Mouse (Mus musculus) embryonic facial prominence, embryonic 12.5 days (tissue): ENCODE measurements around the gene Tle3. TPM values are rescaled to one million over a fixed set of nuclear protein-coding genes. Genes with fewer than 3 reads are reported as not detected.

ENCODE experiments used
- ATAC-seq: fragments of 200-750 bp; cut with Nextera tagmentation; 2 replicates; pipeline ENCODE4 v1.8.0; 2017; ENCODE audit not compliant: insufficient number of reproducible peaks, insufficient read depth, low FRiP score, low TSS enrichment
- H3K27ac ChIP-seq: fragments of 300-500 bp; sonication (generic); 2 replicates; pipeline ENCODE4 v1.5.1; 2016; ENCODE audit warnings: mild to moderate bottlenecking
- H3K27me3 ChIP-seq: fragments of 300-500 bp; sonication (generic); 2 replicates; pipeline ENCODE4 v1.6.1; 2016; ENCODE audit warnings: mild to moderate bottlenecking, moderate library complexity
- H3K36me3 ChIP-seq: fragments of 300-500 bp; sonication (generic); 2 replicates; pipeline ENCODE4 v1.6.1; 2016; ENCODE audit warnings: mild to moderate bottlenecking
- H3K4me1 ChIP-seq: fragments of 300-500 bp; sonication (generic); 2 replicates; pipeline ENCODE4 v1.6.1; 2016
- H3K4me2 ChIP-seq: fragments of 300-500 bp; sonication (generic); replicated peaks from 2 replicates; pipeline ENCODE4 v1.6.1; 2016; ENCODE audit warnings: mild to moderate bottlenecking, moderate library complexity
- H3K4me3 ChIP-seq: fragments of 300-500 bp; sonication (generic); 2 replicates; pipeline ENCODE4 v1.5.1; 2016; ENCODE audit warnings: mild to moderate bottlenecking
- H3K9ac ChIP-seq: fragments of 300-500 bp; sonication (generic); 2 replicates; pipeline ENCODE4 v1.6.1; 2016; ENCODE audit warnings: mild to moderate bottlenecking, moderate library complexity
- H3K9me3 ChIP-seq: fragments of 300-500 bp; sonication (generic); 2 replicates; pipeline ENCODE4 v1.6.1; 2016; ENCODE audit warnings: mild to moderate bottlenecking, moderate library complexity
- WGBS: fragments of 180-500 bp; shearing (Covaris S2); methylation state at CpG from one replicate; pipeline ENCODE4 v1.1.7; 2016; 5-methylcytosine and 5-hydroxymethylcytosine counted together
- polyA plus RNA-seq: library from polyadenylated mRNA; unstranded; fragments of >200 nt; fragmentation: Nextera tagmentation; extraction: Ambion mirVana; gene quantifications from 2 replicates; pipeline ENCODE4 v1.2.1, GENCODE M21; 2016

Tle3 gene
- polyA plus RNA-seq, 1 experiment from 2014 or later: 51.8 TPM

- 31% methylated on average over 17 of the region's 17 CpGs for WGBS
- no peaks in the 10 kb centered on the region for H3K36me3 ChIP-seq
- peaks cover 8% of the 10 kb centered on the region; the same call in 1 of the 2 replicates for H3K27me3 ChIP-seq
- H3K9ac ChIP-seq: no peak overlapping the region
- no peak overlapping the region for H3K27ac ChIP-seq
- H3K4me1 ChIP-seq: peaks cover 22% of the 10 kb centered on the region; the same call in 1 of the 2 replicates
- no peaks in the 10 kb centered on the region for H3K9me3 ChIP-seq
- H3K4me3 ChIP-seq: no peak overlapping the region
- no peak for ATAC-seq
- no peak overlapping the region for H3K4me2 ChIP-seq
Observed at GRCm38 (mm10) chr9:61336591-61337587, 35.3 kb upstream of the Tle3 start.

GRCm38 (mm10) chr9:61337665-61338064 is 34.5 kb upstream of the Tle3 start:
- Histone ChIP-seq H3K4me3 (no peak overlapping the region), H3K4me2 (no peak overlapping the region), H3K27ac (no peak overlapping the region), H3K4me1 (peaks cover 27% of the 10 kb centered on the region; the same call in 1 of the 2 replicates), H3K27me3 (peaks cover 8% of the 10 kb centered on the region; the same call in 1 of the 2 replicates), H3K9me3 (no peaks in the 10 kb centered on the region), H3K36me3 (no peaks in the 10 kb centered on the region), H3K9ac (no peak overlapping the region)
- 25% methylated on average over 9 of the region's 9 CpGs for WGBS
- ATAC-seq: no peak

DNA sequence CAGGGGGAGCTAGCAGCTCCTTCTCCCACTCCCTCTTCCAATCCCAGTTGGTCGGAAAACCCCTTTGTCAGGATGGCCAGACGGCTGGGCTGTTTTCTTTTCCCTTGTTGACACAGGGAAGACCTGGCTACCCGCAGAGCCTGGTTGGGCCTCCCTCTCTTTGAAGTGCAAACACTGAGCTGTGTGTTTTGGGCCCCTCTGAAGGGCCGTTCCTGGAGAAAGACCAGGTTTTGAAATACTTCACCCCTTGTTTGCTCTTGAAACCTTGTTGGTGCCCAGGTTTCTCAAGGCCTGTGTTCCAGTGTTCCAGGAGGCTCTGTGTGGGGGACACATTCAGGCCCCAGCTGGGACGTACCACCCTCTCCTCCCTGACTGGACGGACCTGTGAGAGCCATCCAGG is 32.9 kb upstream of the Tle3 start:
- peaks cover 8% of the 10 kb centered on the region; the same call in 1 of the 2 replicates for H3K27me3 ChIP-seq

DNA sequence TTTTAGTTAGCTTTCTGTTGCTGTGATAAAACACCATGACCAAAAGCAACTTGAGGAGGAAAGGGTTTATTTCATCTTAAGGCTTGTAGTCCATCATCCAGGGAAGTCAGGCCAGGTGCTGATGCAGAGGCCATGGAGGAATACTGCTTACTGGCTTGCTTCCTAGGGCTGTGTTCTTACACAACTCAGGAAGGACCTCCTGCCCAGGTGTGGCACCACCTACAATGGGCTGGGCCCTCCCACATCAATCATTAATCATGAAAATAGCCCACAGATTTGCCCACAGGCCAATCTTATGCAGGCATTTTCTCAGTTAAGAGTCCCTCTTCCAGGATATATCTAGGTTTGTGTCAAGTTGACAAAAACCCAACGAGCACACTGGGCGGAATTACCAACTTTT is 31.8 kb upstream of the Tle3 start:
- H3K4me1 ChIP-seq: peaks cover 26% of the 10 kb centered on the region; the same call in 1 of the 2 replicates
- ATAC-seq: no peak
- H3K9me3 ChIP-seq: no peaks in the 10 kb centered on the region
- H3K36me3 ChIP-seq: no peaks in the 10 kb centered on the region
- no peak overlapping the region for H3K27ac ChIP-seq
- no peak overlapping the region for H3K4me3 ChIP-seq
- H3K4me2 ChIP-seq: no peak overlapping the region
- H3K9ac ChIP-seq: no peak overlapping the region
- 85% methylated on average over 2 of the region's 2 CpGs for WGBS
- H3K27me3 ChIP-seq: peaks cover 8% of the 10 kb centered on the region; the same call in 1 of the 2 replicates

More for the DNA sequence above, 32.9 kb upstream of the Tle3 start:
- Histone ChIP-seq H3K4me1 (peaks cover 26% of the 10 kb centered on the region; the same call in 1 of the 2 replicates), H3K4me3 (no peak overlapping the region), H3K4me2 (no peak overlapping the region), H3K9ac (no peak overlapping the region), H3K9me3 (no peaks in the 10 kb centered on the region), H3K27ac (no peak overlapping the region), H3K36me3 (no peaks in the 10 kb centered on the region)
- WGBS: 27% methylated on average over 6 of the region's 6 CpGs
- no peak for ATAC-seq

DNA sequence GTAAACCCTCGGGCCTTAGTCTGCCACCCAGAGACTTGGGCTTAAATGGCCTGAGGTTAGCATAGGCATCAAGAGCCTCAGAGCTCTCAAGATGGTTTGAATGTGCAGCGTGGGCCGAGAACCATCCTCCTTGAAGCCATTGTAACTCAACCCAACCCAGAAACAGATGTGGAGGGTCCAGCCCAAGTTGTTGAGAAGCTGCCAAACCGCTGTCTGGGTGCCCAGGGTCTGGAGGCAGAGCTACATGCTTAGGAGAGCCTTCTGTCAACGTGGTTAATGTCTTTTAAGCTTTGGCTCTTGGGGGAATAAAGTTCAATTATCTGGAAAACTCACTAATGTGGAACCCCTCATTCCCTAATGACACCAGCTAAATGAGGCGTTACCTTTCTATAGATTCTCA is 29.9 kb upstream of the Tle3 start:
- 42% methylated on average over 6 of the region's 6 CpGs for WGBS
- Histone ChIP-seq H3K9me3 (no peaks in the 10 kb centered on the region), H3K9ac (no peak overlapping the region), H3K27me3 (0 out of 2 replicates have a peak, but pooled peaks cover 12% of the 10 kb centered on the region), H3K4me2 (no peak overlapping the region), H3K4me3 (no peak overlapping the region), H3K27ac (no peak overlapping the region), H3K36me3 (no peaks in the 10 kb centered on the region), H3K4me1 (peaks cover 26% of the 10 kb centered on the region)
- no peak for ATAC-seq

DNA sequence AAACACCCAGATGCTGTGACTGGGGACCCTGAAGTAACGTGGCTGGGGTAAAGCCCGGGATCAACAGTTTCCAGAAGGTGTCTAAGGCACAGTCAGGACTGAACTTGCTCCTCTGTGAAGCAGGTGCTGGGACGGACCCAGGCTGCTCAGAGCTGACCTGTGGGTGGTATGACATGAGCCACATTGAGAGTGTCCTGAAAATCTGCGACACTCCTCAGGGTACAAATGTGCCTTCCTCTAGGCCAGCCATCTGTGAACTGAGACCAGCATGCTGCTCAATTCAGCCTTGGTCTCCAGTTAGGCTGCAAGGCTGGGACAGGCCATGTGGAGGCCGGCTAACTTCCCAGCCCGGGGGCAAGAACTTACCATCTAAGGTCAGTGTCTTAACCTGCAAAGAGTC is 27.5 kb upstream of the Tle3 start:
- H3K4me1 ChIP-seq: peaks cover 20% of the 10 kb centered on the region
- H3K9ac ChIP-seq: no peak overlapping the region
- no peak overlapping the region for H3K4me3 ChIP-seq
- no peaks in the 10 kb centered on the region for H3K36me3 ChIP-seq
- peaks cover 11% of the 10 kb centered on the region; the same call in 1 of the 2 replicates for H3K27me3 ChIP-seq
- H3K9me3 ChIP-seq: no peaks in the 10 kb centered on the region
- no peak for ATAC-seq
- 50% methylated on average over 6 of the region's 6 CpGs for WGBS
- no peak overlapping the region for H3K27ac ChIP-seq
- no peak overlapping the region for H3K4me2 ChIP-seq

DNA sequence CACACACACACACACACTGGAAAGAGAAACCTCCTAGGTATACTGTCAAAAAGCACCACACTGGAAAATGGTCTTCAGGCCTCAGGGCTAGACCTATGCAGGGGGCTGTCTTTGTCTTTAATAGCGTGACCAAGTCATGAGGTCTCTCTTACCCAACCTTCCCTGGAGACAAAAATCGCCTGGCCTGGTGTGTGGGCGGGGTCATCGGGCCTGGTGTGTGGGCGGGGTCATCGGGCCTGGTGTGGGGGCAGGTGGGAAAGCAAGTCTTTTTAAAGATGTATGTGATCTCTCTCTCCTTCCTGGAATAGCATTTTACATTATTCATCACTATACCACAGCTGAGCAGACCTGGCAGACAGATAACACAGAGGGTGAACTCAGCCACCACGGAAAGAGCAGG is 25.2 kb upstream of the Tle3 start:
- 20% methylated on average over 7 of the region's 7 CpGs for WGBS
- Histone ChIP-seq H3K9me3 (no peaks in the 10 kb centered on the region), H3K27me3 (peaks cover 11% of the 10 kb centered on the region; the same call in 1 of the 2 replicates), H3K9ac (no peak overlapping the region), H3K4me2 (no peak overlapping the region), H3K4me3 (no peak overlapping the region), H3K4me1 (peaks cover 16% of the 10 kb centered on the region), H3K36me3 (no peaks in the 10 kb centered on the region), H3K27ac (no peak overlapping the region)
- no peak for ATAC-seq

DNA sequence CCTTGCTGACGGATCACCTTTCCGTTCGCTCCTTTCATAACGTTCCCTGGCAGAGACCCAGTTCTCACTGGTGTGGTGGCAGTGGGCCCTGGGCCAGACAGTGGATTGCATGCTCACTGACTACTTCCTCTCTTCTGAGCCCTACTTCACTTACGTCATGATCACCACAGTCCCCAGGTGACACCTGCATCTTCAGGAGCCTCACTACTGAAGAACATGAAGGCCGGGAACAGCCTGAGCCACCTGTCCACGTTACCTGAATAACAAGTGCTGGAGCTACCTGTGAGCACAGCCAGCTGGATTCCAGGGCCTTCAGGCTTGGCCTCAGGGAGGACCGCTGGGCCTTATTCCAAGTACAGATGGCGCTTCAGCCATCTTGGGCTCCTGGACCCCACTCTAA is 24.1 kb upstream of the Tle3 start:
- H3K4me1 ChIP-seq: peaks cover 6% of the 10 kb centered on the region; the same call in 1 of the 2 replicates
- no peak overlapping the region for H3K27ac ChIP-seq
- H3K9ac ChIP-seq: no peak overlapping the region
- H3K4me3 ChIP-seq: no peak overlapping the region
- no peaks in the 10 kb centered on the region for H3K36me3 ChIP-seq
- no peak for ATAC-seq
- H3K4me2 ChIP-seq: no peak overlapping the region
- H3K9me3 ChIP-seq: no peaks in the 10 kb centered on the region
- peaks cover 11% of the 10 kb centered on the region; the same call in 1 of the 2 replicates for H3K27me3 ChIP-seq
- 84% methylated on average over 9 of the region's 9 CpGs for WGBS

GRCm38 (mm10) chr9:61348616-61349015 is 23.6 kb upstream of the Tle3 start:
- peaks cover 11% of the 10 kb centered on the region; the same call in 1 of the 2 replicates for H3K27me3 ChIP-seq
- peaks cover 5% of the 10 kb centered on the region; the same call in 1 of the 2 replicates for H3K4me1 ChIP-seq
- no peak overlapping the region for H3K9ac ChIP-seq
- no peak overlapping the region for H3K27ac ChIP-seq
- H3K4me3 ChIP-seq: no peak overlapping the region
- no peak for ATAC-seq
- H3K9me3 ChIP-seq: no peaks in the 10 kb centered on the region
- no peak overlapping the region for H3K4me2 ChIP-seq
- no peaks in the 10 kb centered on the region for H3K36me3 ChIP-seq
- WGBS: 62% methylated on average over 6 of the region's 6 CpGs

DNA sequence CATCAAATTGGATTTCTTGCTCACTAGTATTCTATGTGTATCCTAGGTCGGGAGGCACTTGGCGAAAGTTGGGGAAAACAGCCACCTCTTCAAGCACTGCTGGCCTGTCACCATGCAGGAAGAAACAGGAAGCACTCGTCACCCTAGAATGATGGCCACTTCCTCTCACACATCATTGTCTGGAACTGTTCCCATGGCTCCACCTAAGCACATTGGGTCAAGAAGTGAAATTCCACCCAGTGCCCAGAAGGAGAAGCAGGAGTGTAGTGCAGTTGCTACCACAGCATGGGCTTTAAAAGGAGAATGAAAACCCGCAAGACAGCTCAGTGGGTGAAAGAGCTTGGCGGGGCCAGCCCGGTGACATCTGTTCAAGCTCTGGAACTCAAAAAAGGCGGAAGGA is 22.5 kb upstream of the Tle3 start:
- Histone ChIP-seq H3K27ac (no peak overlapping the region), H3K4me2 (no peak overlapping the region), H3K27me3 (peaks cover 11% of the 10 kb centered on the region; the same call in 1 of the 2 replicates), H3K4me3 (no peak overlapping the region), H3K9me3 (no peaks in the 10 kb centered on the region), H3K9ac (no peak overlapping the region), H3K4me1 (peaks cover 5% of the 10 kb centered on the region; the same call in 1 of the 2 replicates), H3K36me3 (no peaks in the 10 kb centered on the region)
- WGBS: 80% methylated on average over 7 of the region's 7 CpGs
- ATAC-seq: no peak

- Histone ChIP-seq H3K9me3 (no peaks in the 10 kb centered on the region), H3K27ac (no peak overlapping the region), H3K4me3 (no peak overlapping the region), H3K4me1 (no peaks in the 10 kb centered on the region; the same call in 1 of the 2 replicates), H3K27me3 (peaks cover 4% of the 10 kb centered on the region; the same call in 1 of the 2 replicates), H3K36me3 (no peaks in the 10 kb centered on the region), H3K4me2 (no peak overlapping the region), H3K9ac (no peak overlapping the region)
- no peak for ATAC-seq
- 17% methylated on average over 4 of the region's 4 CpGs for WGBS
Observed at GRCm38 (mm10) chr9:61351164-61351563, 21.0 kb upstream of the Tle3 start.

DNA sequence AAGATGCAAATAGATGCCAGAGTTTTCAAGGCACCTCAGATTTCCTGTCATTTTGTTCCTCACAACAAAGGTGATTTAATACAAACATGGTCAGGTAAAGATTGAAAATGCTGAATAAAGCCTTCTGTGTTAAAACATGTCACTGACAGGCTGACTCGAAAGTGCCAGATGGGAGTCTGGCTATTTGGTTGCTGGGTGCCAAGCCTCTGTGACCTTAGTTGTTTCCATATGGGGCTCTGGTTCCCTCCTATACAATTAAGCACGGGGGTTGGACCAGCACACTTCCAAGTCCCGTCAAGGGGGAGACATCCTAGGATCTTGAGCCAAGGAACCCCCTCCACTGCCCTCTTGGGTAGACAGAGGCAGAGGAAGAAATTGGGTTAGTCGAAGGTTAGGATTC is 13.2 kb upstream of the Tle3 start:
- Histone ChIP-seq H3K4me1 (peaks cover 35% of the 10 kb centered on the region), H3K27me3 (no peaks in the 10 kb centered on the region), H3K27ac (no peak overlapping the region), H3K4me3 (no peak overlapping the region), H3K36me3 (no peaks in the 10 kb centered on the region), H3K4me2 (no peak overlapping the region), H3K9me3 (no peaks in the 10 kb centered on the region), H3K9ac (no peak overlapping the region)
- ATAC-seq: no peak
- 22% methylated on average over 4 of the region's 4 CpGs for WGBS
